Mouse (Mus musculus) bone marrow, adult 2 months (tissue): ENCODE measurements around the gene Spdef.

Source experiments
- CTCF ChIP-seq: fragments of 200-500 bp; IDR thresholded peaks from 2 replicates; pipeline ENCODE4 v1.5.1; 2011; ENCODE audit warnings: low read length, control low read depth; ENCODE audit not compliant: control insufficient read depth, insufficient read depth
- POLR2A ChIP-seq: fragments of 200-500 bp; IDR thresholded peaks from 2 replicates; pipeline ENCODE4 v1.6.1; 2011; ENCODE audit warnings: low read depth, mild to moderate bottlenecking, control low read depth, low read length, borderline replicate concordance; ENCODE audit not compliant: control insufficient read depth

DNA sequence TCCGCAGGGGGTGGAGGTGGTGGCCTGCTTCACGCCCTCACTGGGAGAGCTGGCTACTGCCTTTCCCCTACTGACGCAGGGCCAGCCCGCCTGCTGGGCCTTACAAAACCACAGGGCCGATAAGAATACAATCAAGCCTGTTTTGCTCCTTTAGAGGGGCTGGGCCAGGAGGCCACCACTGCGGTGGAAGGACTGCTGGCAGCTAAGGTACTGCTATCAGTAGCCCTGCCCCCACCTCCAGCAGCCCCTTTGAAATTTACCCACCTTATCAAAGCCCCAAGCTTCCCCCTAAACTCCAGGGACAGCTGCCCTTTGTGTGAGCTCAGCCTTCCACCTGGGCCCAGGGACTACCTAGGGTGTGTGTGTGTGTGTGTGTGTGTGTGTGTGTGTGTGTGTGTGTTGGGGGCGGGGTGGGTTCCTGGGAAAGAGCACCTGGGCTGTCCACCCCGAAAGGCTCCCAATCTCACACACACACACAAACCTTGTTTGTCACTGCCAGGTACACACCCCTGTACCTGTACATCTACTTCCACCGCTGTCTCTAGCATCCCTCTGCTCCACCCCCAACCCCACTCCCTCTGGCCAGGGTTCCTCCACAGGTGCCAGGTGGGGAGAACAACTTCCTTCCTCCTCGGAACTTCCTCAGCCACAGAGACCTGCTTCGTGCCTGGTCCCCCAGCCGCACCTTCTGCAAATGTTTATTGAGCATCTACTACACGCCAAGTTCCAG lies 5.8 kb upstream of the Spdef start:
- TF ChIP-seq POLR2A (no peak), CTCF (no peak)
